Mouse (Mus musculus): Measurements from ENCODE around the gene Atp9a.
A peak's percentile ranks its signal among the peaks of the same experiment; 100 is the strongest.

The Atp9a gene

GRCm38 (mm10) chr2:168593004-168593403 lies 149.2 kb downstream of the Atp9a start:
- DNase-seq, result no peak

GRCm38 (mm10) chr2:168591076-168591475 lies 151.1 kb downstream of the Atp9a start:
- DNase-seq, result no peak

GRCm38 (mm10) chr2:168590556-168590955 lies 151.7 kb downstream of the Atp9a start:
- no peak for DNase-seq

GRCm38 (mm10) chr2:168590168-168590551 lies 152.0 kb downstream of the Atp9a start:
- DNase-seq, result peak; percentile 74

GRCm38 (mm10) chr2:168589368-168590167 lies 152.6 kb downstream of the Atp9a start:
- no peak for DNase-seq

GRCm38 (mm10) chr2:168588591-168589367 lies 153.4 kb downstream of the Atp9a start:
- no peak for DNase-seq

- DNase-seq, result peak; percentile 45
These were observed 155.1 kb downstream of the Atp9a start for GRCm38 (mm10) chr2:168587159-168587558.

GRCm38 (mm10) chr2:168586512-168586911 lies 155.7 kb downstream of the Atp9a start:
- DNase-seq, result no peak

GRCm38 (mm10) chr2:168584857-168585256 lies 157.4 kb downstream of the Atp9a start:
- no peak for DNase-seq
